Mouse (Mus musculus) intestine, embryonic 14.5 days (tissue): ENCODE results near the gene Zfp322a. TPM values are rescaled to one million over a fixed set of nuclear protein-coding genes. Genes with fewer than 3 reads are reported as not detected.
A peak's percentile ranks its signal among the peaks of the same experiment; 100 is the strongest.

Experiments
- ATAC-seq: fragments of 200-750 bp; cut with Nextera tagmentation; replicated peaks from 2 replicates; pipeline ENCODE4 v1.8.0; 2017; ENCODE audit warnings: low read depth, moderate number of reproducible peaks, moderate TSS enrichment, moderate library complexity; ENCODE audit not compliant: low FRiP score, low TSS enrichment
- DNase-seq: peaks from one replicate; pipeline ENCODE4 v3.0.0-alpha.2; 2018; ENCODE audit warnings: low spot score
- H3K27ac ChIP-seq: fragments of 300-500 bp; sonication (generic); 2 replicates; pipeline ENCODE4 v1.5.1; 2014; ENCODE audit warnings: low read depth, mild to moderate bottlenecking, control low read depth
- H3K27me3 ChIP-seq: fragments of 300-500 bp; sonication (generic); replicated peaks from 2 replicates; pipeline ENCODE4 v1.6.1; 2014; ENCODE audit warnings: low read length, control low read depth; ENCODE audit not compliant: control insufficient read depth, insufficient read depth
- H3K36me3 ChIP-seq: fragments of 300-500 bp; sonication (generic); 2 replicates; pipeline ENCODE4 v1.6.1; 2014; ENCODE audit warnings: low read length, control low read depth; ENCODE audit not compliant: control insufficient read depth, insufficient read depth
- H3K4me1 ChIP-seq: fragments of 300-500 bp; sonication (generic); replicated peaks from 2 replicates; pipeline ENCODE4 v1.6.1; 2014; ENCODE audit warnings: low read length, control low read depth, mixed read lengths; ENCODE audit not compliant: control insufficient read depth, insufficient read depth
- H3K4me2 ChIP-seq: fragments of 300-500 bp; sonication (generic); 2 replicates; pipeline ENCODE4 v1.6.1; 2014; ENCODE audit warnings: low read length
- H3K4me3 ChIP-seq: fragments of 300-500 bp; sonication (generic); 2 replicates; pipeline ENCODE4 v1.5.1; 2014; ENCODE audit warnings: low read depth, low read length, control low read depth, mixed read lengths
- H3K9ac ChIP-seq: fragments of 300-500 bp; sonication (generic); 2 replicates; pipeline ENCODE4 v1.6.1; 2014; ENCODE audit warnings: mild to moderate bottlenecking, low read length
- H3K9me3 ChIP-seq: fragments of 300-500 bp; sonication (generic); 2 replicates; pipeline ENCODE4 v1.6.1; 2016; ENCODE audit warnings: low read length, control low read depth; ENCODE audit not compliant: control insufficient read depth
- WGBS: fragments of 180-500 bp; shearing (Covaris S2); extraction: QIAGEN DNeasy Blood & Tissue Kit; methylation state at CpG from one replicate; pipeline ENCODE4 v1.1.7; 2014; 5-methylcytosine and 5-hydroxymethylcytosine counted together
- polyA plus RNA-seq: library from polyadenylated mRNA; unstranded; fragments of >200 nt; fragmentation: Nextera tagmentation; extraction: Ambion mirVana; gene quantifications from 2 replicates; pipeline ENCODE4 v1.2.1, GENCODE M21; 2014

The Zfp322a gene
- polyA plus RNA-seq, 1 experiment from 2014 or later = 39.5 TPM

GRCm38 (mm10) chr13:23307069-23307814, 61.8 kb downstream of the Zfp322a start:
- Histone ChIP-seq H3K4me1 (no peaks in the 10 kb centered on the region; the same call in 1 of the 2 replicates), H3K9me3 (no peaks in the 10 kb centered on the region), H3K4me2 (peak overlapping the region; percentile 44), H3K4me3 (peak overlapping the region; percentile 29), H3K27ac (no peak overlapping the region), H3K36me3 (no peaks in the 10 kb centered on the region), H3K9ac (no peak overlapping the region), H3K27me3 (peaks cover 53% of the 10 kb centered on the region)
- 4% methylated on average over 24 of the region's 24 CpGs for WGBS
- no peak; the same call in 1 of the 2 replicates for ATAC-seq
- DNase-seq = peak; percentile 70

DNA sequence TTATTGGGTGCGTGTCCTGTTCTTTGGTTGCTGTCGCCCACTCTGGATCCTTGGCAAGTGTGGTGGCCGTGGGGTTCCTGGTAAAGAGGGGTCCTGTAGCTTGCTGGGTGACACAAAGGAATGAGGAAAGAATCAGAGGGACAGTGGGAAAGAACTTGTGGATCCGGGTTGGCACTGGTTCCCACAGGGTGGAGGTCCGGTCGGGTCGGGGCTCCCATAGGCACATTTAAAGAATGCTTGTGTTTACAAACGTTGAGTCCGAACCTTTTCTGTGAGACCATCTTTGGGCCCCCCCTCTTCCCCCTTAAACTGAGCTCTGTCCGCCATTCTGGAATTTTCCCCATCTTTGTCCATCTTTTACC, 62.3 kb downstream of the Zfp322a start:
- Histone ChIP-seq H3K9me3 (no peaks in the 10 kb centered on the region), H3K4me2 (peak overlapping the region; percentile 44), H3K9ac (no peak overlapping the region), H3K36me3 (no peaks in the 10 kb centered on the region), H3K27me3 (peaks cover 50% of the 10 kb centered on the region), H3K27ac (no peak overlapping the region), H3K4me3 (peak overlapping the region; percentile 29), H3K4me1 (no peaks in the 10 kb centered on the region; the same call in 1 of the 2 replicates)
- DNase-seq (no peak), ATAC-seq (no peak)
- WGBS = 20% methylated on average over 10 of the region's 10 CpGs

Other genes with a start within 250 kb of the Zfp322a start
- not detected in 2 replicates for gene Vmn1r218, start 236.1 kb downstream of the Zfp322a start, polyA plus RNA-seq
- gene Vmn1r219, start 209.9 kb downstream of the Zfp322a start, polyA plus RNA-seq = 0.03 TPM in 1 of 2 replicates, not detected in the other
- not detected in 2 replicates for gene Vmn1r220, start 181.2 kb downstream of the Zfp322a start, polyA plus RNA-seq
- gene Vmn1r221, start 155.1 kb downstream of the Zfp322a start, polyA plus RNA-seq = not detected in 2 replicates
- gene Vmn1r222, start 133.3 kb downstream of the Zfp322a start, polyA plus RNA-seq = not detected in 2 replicates
- gene Vmn1r223, start 122.1 kb downstream of the Zfp322a start, polyA plus RNA-seq = not detected in 2 replicates
- gene Abt1, start 54.7 kb upstream of the Zfp322a start, polyA plus RNA-seq = 11.9 and 13.8 TPM in 2 replicates
- gene Btn1a1, start 96.7 kb upstream of the Zfp322a start, polyA plus RNA-seq = 0.05 and 0.11 TPM in 2 replicates
- 0.14 and 0.52 TPM in 2 replicates for gene Btn2a2, start 119.6 kb upstream of the Zfp322a start, polyA plus RNA-seq
- gene Hist1h4h, start 161.8 kb upstream of the Zfp322a start, polyA plus RNA-seq = 6.5 and 6.9 TPM in 2 replicates
- 12.1 and 15.7 TPM in 2 replicates for gene Hist1h2af, start 164.7 kb upstream of the Zfp322a start, polyA plus RNA-seq
- 6.1 and 8.1 TPM in 2 replicates for gene Hist1h3g, start 166.2 kb upstream of the Zfp322a start, polyA plus RNA-seq
- 0.47 and 1.1 TPM in 2 replicates for gene Hist1h2bh, start 174.2 kb upstream of the Zfp322a start, polyA plus RNA-seq
- gene Hist1h3f, start 174.8 kb upstream of the Zfp322a start, polyA plus RNA-seq = 1.1 and 1.2 TPM in 2 replicates
- 1.3 and 1.4 TPM in 2 replicates for gene Hist1h4f, start 182.4 kb upstream of the Zfp322a start, polyA plus RNA-seq
- 0.64 and 0.90 TPM in 2 replicates for gene Hist1h1d, start 184.1 kb upstream of the Zfp322a start, polyA plus RNA-seq
- 9.3 and 9.7 TPM in 2 replicates for gene Hist1h3e, start 193.2 kb upstream of the Zfp322a start, polyA plus RNA-seq
- 106 and 114 TPM in 2 replicates for gene Hist1h2ae, start 202.0 kb upstream of the Zfp322a start, polyA plus RNA-seq
- 6.1 and 7.6 TPM in 2 replicates for gene Hist1h2bg, start 202.2 kb upstream of the Zfp322a start, polyA plus RNA-seq
- gene Hist1h2bf, start 205.0 kb upstream of the Zfp322a start, polyA plus RNA-seq = 7.0 and 7.1 TPM in 2 replicates
- gene Hist1h2ad, start 205.2 kb upstream of the Zfp322a start, polyA plus RNA-seq = 2.2 and 4.2 TPM in 2 replicates
- 9.6 and 12.5 TPM in 2 replicates for gene Hist1h3d, start 206.6 kb upstream of the Zfp322a start, polyA plus RNA-seq
- gene Hist1h4d, start 212.4 kb upstream of the Zfp322a start, polyA plus RNA-seq = 111 and 114 TPM in 2 replicates